Mouse (Mus musculus) heart, embryonic 11.5 days (tissue): Measurements from ENCODE around the gene Fam43a. TPM values are rescaled to one million over a fixed set of nuclear protein-coding genes. Genes with fewer than 3 reads are reported as not detected.
A peak's percentile ranks its signal among the peaks of the same experiment; 100 is the strongest.

Experiments
- ATAC-seq: fragments of 200-750 bp; cut with Nextera tagmentation; replicated peaks from 2 replicates; pipeline ENCODE4 v1.8.0; 2017; ENCODE audit warnings: moderate library complexity; ENCODE audit not compliant: insufficient number of reproducible peaks, low FRiP score, low TSS enrichment
- H3K27ac ChIP-seq: fragments of 300-500 bp; sonication (generic); 2 replicates; pipeline ENCODE4 v1.5.1; 2014; ENCODE audit warnings: mild to moderate bottlenecking, low read depth, low read length
- H3K27me3 ChIP-seq: fragments of 300-500 bp; sonication (generic); 2 replicates; pipeline ENCODE4 v1.6.1; 2014; ENCODE audit warnings: mild to moderate bottlenecking, low read length, mixed read lengths; ENCODE audit not compliant: control insufficient read depth, insufficient read depth
- H3K36me3 ChIP-seq: fragments of 300-500 bp; sonication (generic); 2 replicates; pipeline ENCODE4 v1.6.1; 2014; ENCODE audit warnings: mild to moderate bottlenecking, low read length, moderate library complexity, mixed read lengths; ENCODE audit not compliant: control insufficient read depth, insufficient read depth
- H3K4me1 ChIP-seq: fragments of 300-500 bp; sonication (generic); 2 replicates; pipeline ENCODE4 v1.6.1; 2014; ENCODE audit warnings: low read length; ENCODE audit not compliant: control insufficient read depth, insufficient read depth
- H3K4me2 ChIP-seq: fragments of 300-500 bp; sonication (generic); 2 replicates; pipeline ENCODE4 v1.6.1; 2014; ENCODE audit warnings: mild to moderate bottlenecking, moderate library complexity
- H3K4me3 ChIP-seq: fragments of 300-500 bp; sonication (generic); 2 replicates; pipeline ENCODE4 v1.5.1; 2014; ENCODE audit warnings: low read depth, low read length
- H3K9ac ChIP-seq: fragments of 300-500 bp; sonication (generic); 2 replicates; pipeline ENCODE4 v1.6.1; 2014; ENCODE audit warnings: mild to moderate bottlenecking, low read depth, low read length, moderate library complexity
- H3K9me3 ChIP-seq: fragments of 300-500 bp; sonication (generic); replicated peaks from 2 replicates; pipeline ENCODE4 v1.6.1; 2016; ENCODE audit warnings: low read length; ENCODE audit not compliant: control insufficient read depth
- WGBS: fragments of 180-500 bp; shearing (Covaris S2); extraction: QIAGEN DNeasy Blood & Tissue Kit; methylation state at CpG from one replicate; pipeline ENCODE4 v1.1.7; 2014; ENCODE audit not compliant: insufficient replicate concordance; 5-methylcytosine and 5-hydroxymethylcytosine counted together
- polyA plus RNA-seq: library from polyadenylated mRNA; unstranded; fragments of >200 nt; fragmentation: Nextera tagmentation; extraction: Ambion mirVana; gene quantifications from 2 replicates; pipeline ENCODE4 v1.2.1, GENCODE M21; 2014

Gene Fam43a
- polyA plus RNA-seq, 1 experiment from 2014 or later, result 6.6 TPM

DNA sequence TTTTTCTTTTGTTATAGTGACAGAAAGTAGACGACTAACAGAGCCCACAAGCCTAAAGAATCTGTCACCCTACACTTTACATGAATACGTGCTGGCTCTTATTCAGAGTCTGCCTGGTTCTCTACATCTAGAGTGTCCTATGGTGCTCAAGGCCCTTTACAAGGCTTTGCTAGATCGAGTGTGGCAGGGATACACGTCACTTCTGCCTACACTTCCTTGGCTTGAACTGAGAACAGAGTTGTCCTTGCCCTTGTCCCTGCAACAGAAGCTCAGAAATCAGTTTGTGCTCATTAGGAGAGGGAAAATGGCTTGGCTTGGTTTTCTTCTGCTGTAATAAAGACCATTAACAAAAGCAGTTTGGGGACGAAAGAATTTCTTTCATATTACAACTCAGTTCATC is 11.8 kb downstream of the Fam43a start:
- Histone ChIP-seq H3K4me2 (no peak overlapping the region), H3K36me3 (no peaks in the 10 kb centered on the region), H3K9me3 (no peaks in the 10 kb centered on the region), H3K27me3 (0 out of 2 replicates have a peak, but pooled peaks cover 2% of the 10 kb centered on the region), H3K4me3 (no peak overlapping the region), H3K9ac (no peak overlapping the region), H3K4me1 (no peaks in the 10 kb centered on the region), H3K27ac (no peak overlapping the region)
- no peak for ATAC-seq
- 63% methylated on average over 5 of the region's 5 CpGs for WGBS

- Histone ChIP-seq H3K4me2 (no peak overlapping the region), H3K36me3 (no peaks in the 10 kb centered on the region), H3K27me3 (0 out of 2 replicates have a peak, but pooled peaks cover 2% of the 10 kb centered on the region), H3K4me3 (no peak overlapping the region), H3K9ac (no peak overlapping the region), H3K27ac (no peak overlapping the region), H3K4me1 (no peaks in the 10 kb centered on the region), H3K9me3 (no peaks in the 10 kb centered on the region)
- ATAC-seq, result no peak
- WGBS, result 75% methylated on average over 7 of the region's 7 CpGs
Observed at GRCm38 (mm10) chr16:30613122-30613521, 13.6 kb downstream of the Fam43a start.

- H3K9me3 ChIP-seq, result no peaks in the 10 kb centered on the region
Observed at GRCm38 (mm10) chr16:30614122-30614521, 14.6 kb downstream of the Fam43a start.

GRCm38 (mm10) chr16:30614705-30615317 is 15.3 kb downstream of the Fam43a start:
- no peaks in the 10 kb centered on the region for H3K36me3 ChIP-seq
- no peak overlapping the region for H3K27ac ChIP-seq
- no peak for ATAC-seq
- H3K27me3 ChIP-seq, result 0 out of 2 replicates have a peak, but pooled peaks cover 2% of the 10 kb centered on the region
- H3K9me3 ChIP-seq, result no peaks in the 10 kb centered on the region
- no peaks in the 10 kb centered on the region for H3K4me1 ChIP-seq
- WGBS, result 55% methylated on average over 6 of the region's 6 CpGs
- H3K4me3 ChIP-seq, result no peak overlapping the region
- H3K9ac ChIP-seq, result no peak overlapping the region
- no peak overlapping the region for H3K4me2 ChIP-seq

More at GRCm38 (mm10) chr16:30614122-30614521, 14.6 kb downstream of the Fam43a start:
- H3K27ac ChIP-seq, result no peak overlapping the region
- H3K36me3 ChIP-seq, result no peaks in the 10 kb centered on the region
- 0 out of 2 replicates have a peak, but pooled peaks cover 2% of the 10 kb centered on the region for H3K27me3 ChIP-seq
- H3K4me1 ChIP-seq, result no peaks in the 10 kb centered on the region
- ATAC-seq, result no peak
- no peak overlapping the region for H3K4me3 ChIP-seq
- no peak overlapping the region for H3K9ac ChIP-seq
- WGBS, result 40% methylated on average over 5 of the region's 5 CpGs
- no peak overlapping the region for H3K4me2 ChIP-seq

DNA sequence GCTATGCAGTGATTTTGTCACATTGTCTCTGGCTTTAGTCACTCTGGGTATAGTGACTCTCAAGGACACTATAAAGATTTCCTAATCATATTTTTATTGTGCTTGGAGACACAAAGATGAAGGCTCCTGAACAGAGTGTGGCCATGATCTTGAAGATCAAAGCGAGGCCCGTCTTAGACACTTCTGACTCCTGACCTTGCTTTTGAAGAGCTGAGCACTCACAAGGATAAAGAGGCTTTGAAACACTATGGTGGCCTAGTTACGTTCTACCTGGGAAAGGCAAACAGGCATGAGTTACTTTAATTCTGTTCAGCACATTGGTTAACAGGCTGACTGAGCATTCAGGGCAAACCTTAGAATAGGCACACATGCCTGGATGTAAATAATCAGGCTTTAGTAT is 16.8 kb downstream of the Fam43a start:
- Histone ChIP-seq H3K4me3 (no peak overlapping the region), H3K27ac (no peak overlapping the region), H3K9ac (no peak overlapping the region), H3K4me1 (no peaks in the 10 kb centered on the region), H3K27me3 (0 out of 2 replicates have a peak, but pooled peaks cover 2% of the 10 kb centered on the region), H3K36me3 (no peaks in the 10 kb centered on the region), H3K9me3 (no peaks in the 10 kb centered on the region), H3K4me2 (no peak overlapping the region)
- ATAC-seq, result no peak
- WGBS, result 69% methylated on average over 3 of the region's 3 CpGs

GRCm38 (mm10) chr16:30623645-30624044 is 24.1 kb downstream of the Fam43a start:
- WGBS, result 75% methylated on average over 7 of the region's 7 CpGs
- 0 out of 2 replicates have a peak, but pooled peaks cover 3% of the 10 kb centered on the region for H3K4me1 ChIP-seq
- H3K27ac ChIP-seq, result no peak overlapping the region
- H3K9ac ChIP-seq, result no peak overlapping the region
- no peak overlapping the region for H3K4me2 ChIP-seq
- no peaks in the 10 kb centered on the region for H3K9me3 ChIP-seq
- H3K36me3 ChIP-seq, result no peaks in the 10 kb centered on the region
- H3K27me3 ChIP-seq, result no peaks in the 10 kb centered on the region
- ATAC-seq, result no peak
- H3K4me3 ChIP-seq, result no peak overlapping the region

DNA sequence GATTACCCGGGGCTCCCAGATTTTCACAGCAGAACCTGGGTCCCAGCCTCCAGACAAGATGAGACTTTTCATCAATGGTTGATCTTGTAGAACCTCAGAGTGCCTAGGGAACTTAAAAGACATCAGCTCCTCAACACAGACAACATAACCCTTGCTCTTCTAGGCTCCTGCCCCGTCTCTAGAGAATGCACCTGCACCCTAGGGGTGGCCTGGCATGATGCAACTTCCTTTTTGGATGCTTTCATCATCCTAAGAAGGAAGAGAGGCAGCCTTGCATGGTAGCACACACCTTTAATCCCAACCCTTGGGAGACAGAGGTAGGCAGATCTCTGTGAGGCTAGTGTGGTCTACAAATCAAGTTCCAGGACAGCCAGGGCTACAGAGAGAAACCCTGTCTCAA is 25.1 kb downstream of the Fam43a start:
- Histone ChIP-seq H3K36me3 (no peaks in the 10 kb centered on the region), H3K4me3 (no peak overlapping the region), H3K9ac (no peak overlapping the region), H3K4me2 (no peak overlapping the region), H3K9me3 (no peaks in the 10 kb centered on the region), H3K27me3 (no peaks in the 10 kb centered on the region), H3K4me1 (0 out of 2 replicates have a peak, but pooled peaks cover 3% of the 10 kb centered on the region), H3K27ac (no peak overlapping the region)
- WGBS, result 50% methylated on average over 2 of the region's 2 CpGs
- ATAC-seq, result no peak

- no peak overlapping the region for H3K4me2 ChIP-seq
- H3K9ac ChIP-seq, result no peak overlapping the region
- WGBS, result 54% methylated on average over 11 of the region's 11 CpGs
- H3K4me1 ChIP-seq, result 0 out of 2 replicates have a peak, but pooled peaks cover 3% of the 10 kb centered on the region
- no peaks in the 10 kb centered on the region for H3K9me3 ChIP-seq
- H3K36me3 ChIP-seq, result no peaks in the 10 kb centered on the region
- H3K4me3 ChIP-seq, result no peak overlapping the region
- no peaks in the 10 kb centered on the region for H3K27me3 ChIP-seq
- no peak for ATAC-seq
- peak overlapping the region; percentile 43; the same call in 1 of the 2 replicates for H3K27ac ChIP-seq
Observed at GRCm38 (mm10) chr16:30627586-30628337, 28.2 kb downstream of the Fam43a start.
